Mouse (Mus musculus) heart, embryonic 16.5 days (tissue): ENCODE results near the gene Tap2. TPM values are rescaled to one million over a fixed set of nuclear protein-coding genes. Genes with fewer than 3 reads are reported as not detected.
"Not testable (repeated sequence)": the region's sequence is repeated elsewhere in the genome, so short reads cannot be mapped to it uniquely, and the experiment has no call there.

ENCODE experiments used
- ATAC-seq: fragments of 200-750 bp; cut with Nextera tagmentation; replicated peaks from 2 replicates; pipeline ENCODE4 v1.8.0; 2017; ENCODE audit warnings: moderate number of reproducible peaks; ENCODE audit not compliant: insufficient read depth, low FRiP score; ENCODE audit errors: extremely low read depth
- H3K27ac ChIP-seq: fragments of 300-500 bp; sonication (generic); 2 replicates; pipeline ENCODE4 v1.5.1; 2014; ENCODE audit warnings: mild to moderate bottlenecking, low read length, control low read depth, moderate library complexity
- H3K27me3 ChIP-seq: fragments of 300-500 bp; sonication (generic); 2 replicates; pipeline ENCODE4 v1.6.1; 2014; ENCODE audit warnings: low read length, mixed read lengths; ENCODE audit not compliant: control insufficient read depth, insufficient read depth
- H3K36me3 ChIP-seq: fragments of 300-500 bp; sonication (generic); 2 replicates; pipeline ENCODE4 v1.6.1; 2014; ENCODE audit not compliant: control insufficient read depth, insufficient read depth
- H3K4me1 ChIP-seq: fragments of 300-500 bp; sonication (generic); 2 replicates; pipeline ENCODE4 v1.6.1; 2014; ENCODE audit warnings: low read length, mixed read lengths; ENCODE audit not compliant: control insufficient read depth, insufficient read depth
- H3K4me2 ChIP-seq: fragments of 300-500 bp; sonication (generic); 2 replicates; pipeline ENCODE4 v1.6.1; 2014; ENCODE audit warnings: low read depth, mild to moderate bottlenecking, control low read depth, low read length
- H3K4me3 ChIP-seq: fragments of 300-500 bp; sonication (generic); 2 replicates; pipeline ENCODE4 v1.5.1; 2014; ENCODE audit warnings: mild to moderate bottlenecking, control low read depth, low read length
- H3K9ac ChIP-seq: fragments of 300-500 bp; sonication (generic); 2 replicates; pipeline ENCODE4 v1.6.1; 2014; ENCODE audit warnings: low read length, control low read depth
- H3K9me3 ChIP-seq: fragments of 300-500 bp; sonication (generic); replicated peaks from 2 replicates; pipeline ENCODE4 v1.6.1; 2016; ENCODE audit warnings: low read length; ENCODE audit not compliant: control insufficient read depth
- WGBS: fragments of 180-500 bp; shearing (Covaris S2); extraction: QIAGEN DNeasy Blood & Tissue Kit; methylation state at CpG from one replicate; pipeline ENCODE4 v1.1.7; 2014; 5-methylcytosine and 5-hydroxymethylcytosine counted together
- polyA plus RNA-seq: library from polyadenylated mRNA; unstranded; fragments of >200 nt; fragmentation: Nextera tagmentation; extraction: Ambion mirVana; gene quantifications from 2 replicates; pipeline ENCODE4 v1.2.1, GENCODE M21; 2015

The Tap2 gene
- polyA plus RNA-seq, 1 experiment from 2014 or later: 21.4 TPM

DNA sequence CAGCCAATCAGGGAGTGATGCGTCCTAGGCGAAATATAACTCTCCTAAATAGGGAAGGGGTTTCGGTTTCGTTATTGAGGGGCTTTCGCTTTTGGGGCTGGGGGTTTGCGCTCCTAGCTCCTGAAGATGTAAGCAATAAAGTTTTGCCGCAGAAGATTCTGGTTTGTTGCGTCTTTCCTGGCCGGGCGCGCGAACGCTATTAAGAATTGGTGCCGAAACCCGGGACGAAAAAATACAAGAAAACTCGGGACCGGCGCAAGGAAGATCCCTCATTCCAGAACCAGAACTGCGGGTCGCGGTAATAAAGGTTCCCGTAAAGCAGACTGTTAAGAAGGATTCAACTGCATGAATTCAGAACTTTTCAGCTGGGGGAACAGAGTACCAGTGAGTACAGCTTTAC is 22.6 kb downstream of the Tap2 start:
- not testable (repeated sequence) for H3K4me1 ChIP-seq, ATAC-seq, H3K4me3 ChIP-seq, H3K27me3 ChIP-seq, H3K9me3 ChIP-seq, H3K9ac ChIP-seq, H3K27ac ChIP-seq, H3K36me3 ChIP-seq, H3K4me2 ChIP-seq
- WGBS: 94% methylated on average over 12 of the region's 23 CpGs

DNA sequence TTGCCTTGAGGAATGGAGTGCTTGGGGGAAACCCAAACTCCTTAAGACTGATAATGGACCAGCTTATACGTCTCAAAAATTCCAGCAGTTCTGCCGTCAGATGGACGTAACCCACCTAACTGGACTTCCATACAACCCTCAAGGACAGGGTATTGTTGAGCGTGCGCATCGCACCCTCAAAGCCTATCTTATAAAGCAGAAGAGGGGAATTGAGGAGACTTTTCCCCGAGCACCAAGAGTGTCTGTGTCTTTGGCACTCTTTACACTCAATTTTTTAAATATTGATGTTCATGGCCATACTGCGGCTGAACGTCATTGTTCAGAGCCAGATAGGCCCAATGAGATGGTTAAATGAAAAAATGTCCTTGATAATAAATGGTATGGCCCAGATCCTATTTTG is 27.6 kb downstream of the Tap2 start:
- H3K4me1 ChIP-seq, H3K9ac ChIP-seq, H3K4me3 ChIP-seq, ATAC-seq, H3K36me3 ChIP-seq, H3K27ac ChIP-seq, H3K27me3 ChIP-seq, H3K4me2 ChIP-seq, H3K9me3 ChIP-seq: not testable (repeated sequence)
- WGBS: 87% methylated on average over 7 of the region's 9 CpGs

DNA sequence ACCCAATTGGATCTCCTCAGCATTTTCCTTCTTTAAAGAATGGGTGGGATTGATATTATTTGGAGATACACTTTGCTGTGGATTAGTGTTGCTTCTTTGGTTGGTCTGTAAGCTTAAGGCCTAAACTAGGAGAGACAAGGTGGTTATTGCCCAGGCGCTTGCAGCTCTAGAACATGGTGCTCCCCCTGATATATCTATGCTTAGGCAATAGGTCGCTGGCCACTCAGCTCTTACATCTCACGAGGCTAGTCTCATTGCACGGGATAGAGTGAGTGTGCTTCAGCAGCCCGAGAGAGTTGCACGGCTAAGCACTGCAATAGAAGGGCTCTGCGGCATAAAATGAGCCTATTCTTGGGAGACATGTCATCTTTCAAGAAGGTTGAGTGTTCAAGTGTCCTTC is 28.7 kb downstream of the Tap2 start:
- H3K4me1 ChIP-seq, H3K4me3 ChIP-seq, H3K9ac ChIP-seq, H3K27ac ChIP-seq, H3K36me3 ChIP-seq, ATAC-seq, H3K9me3 ChIP-seq, H3K27me3 ChIP-seq, H3K4me2 ChIP-seq: not testable (repeated sequence)
- WGBS: 89% methylated on average over 3 of the region's 7 CpGs

DNA sequence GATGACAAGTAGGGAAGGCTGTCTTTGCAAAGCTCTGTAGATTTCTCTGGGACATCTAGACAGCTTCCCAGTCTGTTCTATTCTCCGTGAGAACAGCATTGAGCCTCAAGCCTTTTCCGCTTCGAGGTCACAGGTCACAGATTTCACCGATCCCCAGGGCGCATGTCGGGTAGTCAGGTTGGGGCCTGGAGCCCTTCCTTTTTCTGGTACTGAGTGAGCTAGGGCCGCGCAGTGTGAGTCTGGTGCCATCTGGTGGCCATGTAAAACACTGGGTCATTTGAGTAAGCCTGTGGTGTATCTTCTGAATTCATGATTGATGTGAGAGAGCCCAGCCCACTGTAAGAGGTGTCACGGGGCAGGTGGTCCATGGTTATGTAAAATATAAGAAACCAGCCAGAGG is 31.6 kb downstream of the Tap2 start:
- H3K4me3 ChIP-seq: no peak overlapping the region
- no peaks in the 10 kb centered on the region for H3K36me3 ChIP-seq
- H3K4me2 ChIP-seq: no peak overlapping the region
- no peaks in the 10 kb centered on the region for H3K4me1 ChIP-seq
- H3K27ac ChIP-seq: no peak overlapping the region
- 49% methylated on average over 9 of the region's 9 CpGs for WGBS
- no peak overlapping the region for H3K9ac ChIP-seq
- peak; percentile 88 for ATAC-seq
- no peaks in the 10 kb centered on the region for H3K9me3 ChIP-seq
- H3K27me3 ChIP-seq: no peaks in the 10 kb centered on the region

DNA sequence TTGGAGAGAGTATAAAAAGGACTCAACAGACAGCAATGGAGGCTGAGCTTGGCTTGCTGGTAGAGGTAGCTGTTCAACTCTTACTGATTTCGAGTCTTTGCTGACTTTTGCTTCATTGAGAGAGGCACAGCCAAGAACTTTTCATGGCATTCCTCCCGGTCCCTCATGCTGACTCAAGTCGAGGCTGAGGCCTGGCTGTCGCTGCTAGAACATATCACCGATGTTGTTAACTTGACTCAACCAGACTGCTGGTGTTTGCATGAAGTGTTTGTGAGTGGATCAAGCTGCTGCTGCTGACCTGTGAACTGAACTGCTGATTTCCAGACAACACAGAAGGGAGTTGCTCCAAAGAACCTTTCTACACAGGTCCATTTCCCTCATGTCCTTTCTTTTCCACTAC is 33.4 kb downstream of the Tap2 start:
- H3K4me3 ChIP-seq: no peak overlapping the region
- H3K36me3 ChIP-seq: no peaks in the 10 kb centered on the region
- H3K27ac ChIP-seq: no peak overlapping the region
- H3K9me3 ChIP-seq: no peaks in the 10 kb centered on the region
- no peak overlapping the region for H3K9ac ChIP-seq
- H3K27me3 ChIP-seq: no peaks in the 10 kb centered on the region
- H3K4me2 ChIP-seq: no peak overlapping the region
- 68% methylated on average over 5 of the region's 5 CpGs for WGBS
- no peak for ATAC-seq
- H3K4me1 ChIP-seq: no peaks in the 10 kb centered on the region

DNA sequence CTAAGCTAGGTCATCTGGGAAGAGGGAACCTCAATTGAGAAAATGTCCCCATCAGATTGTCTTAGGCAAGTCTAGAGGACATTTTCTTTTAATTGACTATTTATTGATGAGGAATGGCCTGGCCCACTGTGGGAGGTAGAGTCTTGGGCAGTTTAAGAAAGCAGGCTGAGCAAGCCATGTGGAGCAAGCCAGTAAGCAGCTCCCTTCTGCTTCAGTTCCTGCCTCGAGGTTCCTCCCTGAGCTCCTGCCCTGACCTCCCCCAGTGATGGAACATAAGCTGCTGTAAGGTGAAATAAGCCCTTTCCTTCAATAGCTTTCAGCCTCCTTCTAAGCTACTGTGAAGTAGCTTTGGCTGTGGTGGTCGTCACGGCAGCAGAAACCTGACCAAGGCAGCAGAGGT is 34.4 kb downstream of the Tap2 start:
- H3K4me1 ChIP-seq: no peaks in the 10 kb centered on the region
- H3K4me3 ChIP-seq: no peak overlapping the region
- no peak for ATAC-seq
- 82% methylated on average over 3 of the region's 3 CpGs for WGBS
- H3K27ac ChIP-seq: no peak overlapping the region
- H3K36me3 ChIP-seq: no peaks in the 10 kb centered on the region
- H3K4me2 ChIP-seq: no peak overlapping the region
- H3K9me3 ChIP-seq: no peaks in the 10 kb centered on the region
- H3K9ac ChIP-seq: no peak overlapping the region
- no peaks in the 10 kb centered on the region for H3K27me3 ChIP-seq

DNA sequence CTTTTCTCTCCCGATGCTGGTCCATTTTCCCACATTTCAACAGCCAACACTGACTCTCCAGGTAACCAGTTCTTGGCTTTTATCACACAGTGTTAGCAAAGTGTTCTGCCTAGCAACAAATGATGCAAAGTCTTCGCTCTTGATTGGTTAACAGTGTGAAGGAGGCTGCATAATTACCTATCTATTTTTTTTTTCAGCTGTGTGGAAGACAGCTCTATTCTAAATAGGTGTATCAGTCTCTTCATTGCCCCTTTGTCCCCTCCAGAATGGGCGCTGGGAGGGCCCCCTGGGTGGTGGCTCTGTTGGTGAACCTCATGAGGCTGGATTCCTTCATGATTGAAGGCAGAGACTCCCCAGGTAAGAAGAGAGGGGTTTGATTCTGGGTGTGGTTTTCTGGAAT is 35.4 kb downstream of the Tap2 start, which contains the start of gene H2-Ob:
H2-Ob (plus strand) TSS at position 198 of the 400 bp plus-strand sequence.
- H3K4me2 ChIP-seq: 0 out of 2 replicates have a peak within 1 kb of the TSS, but pooled peaks have one; percentile 6

DNA sequence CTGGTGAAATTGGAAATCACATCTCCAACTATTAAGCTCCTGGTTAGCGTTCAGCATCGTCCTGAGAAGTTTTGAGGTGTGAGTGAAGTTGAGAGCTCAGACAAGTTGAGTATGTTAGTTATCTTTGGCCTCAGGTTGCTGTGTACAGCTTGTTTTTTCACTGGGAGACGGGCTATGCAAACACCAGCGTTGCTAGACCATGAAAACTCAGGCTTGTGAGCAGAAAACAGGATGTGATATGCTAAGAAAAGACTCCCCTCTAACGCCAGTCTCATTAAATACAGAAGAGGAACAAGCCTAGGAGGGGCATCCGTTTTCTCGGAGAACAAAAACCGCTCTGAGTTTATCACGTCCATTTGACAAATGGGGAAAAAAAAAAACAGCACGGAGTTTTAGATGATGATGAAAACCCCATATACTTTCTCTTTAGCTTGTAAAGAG is 36.3 kb downstream of the Tap2 start:
- H3K9me3 ChIP-seq: no peaks in the 10 kb centered on the region
- H3K4me2 ChIP-seq: peak overlapping the region; percentile 33; the same call in 1 of the 2 replicates
- no peaks in the 10 kb centered on the region for H3K36me3 ChIP-seq
- no peak for ATAC-seq
- peak overlapping the region; percentile 58 for H3K27ac ChIP-seq
- no peaks in the 10 kb centered on the region for H3K4me1 ChIP-seq
- H3K9ac ChIP-seq: no peak overlapping the region
- WGBS: 47% methylated on average over 10 of the region's 10 CpGs
- no peak overlapping the region for H3K4me3 ChIP-seq
- no peaks in the 10 kb centered on the region for H3K27me3 ChIP-seq

More for the DNA sequence above, 35.4 kb downstream of the Tap2 start, which contains the start of gene H2-Ob:
- peak within 1 kb of the TSS; percentile 58 for H3K27ac ChIP-seq
- no peak within 1 kb of the TSS for H3K4me3 ChIP-seq
- no peaks in the 10 kb centered on the region for H3K27me3 ChIP-seq
- no peaks in the 10 kb centered on the region for H3K4me1 ChIP-seq
- no peaks in the 10 kb centered on the region for H3K9me3 ChIP-seq
- no peak for ATAC-seq
- WGBS: 54% methylated on average over 3 of the region's 3 CpGs
- no peak within 1 kb of the TSS for H3K9ac ChIP-seq
- H3K36me3 ChIP-seq: no peaks in the 10 kb centered on the region

DNA sequence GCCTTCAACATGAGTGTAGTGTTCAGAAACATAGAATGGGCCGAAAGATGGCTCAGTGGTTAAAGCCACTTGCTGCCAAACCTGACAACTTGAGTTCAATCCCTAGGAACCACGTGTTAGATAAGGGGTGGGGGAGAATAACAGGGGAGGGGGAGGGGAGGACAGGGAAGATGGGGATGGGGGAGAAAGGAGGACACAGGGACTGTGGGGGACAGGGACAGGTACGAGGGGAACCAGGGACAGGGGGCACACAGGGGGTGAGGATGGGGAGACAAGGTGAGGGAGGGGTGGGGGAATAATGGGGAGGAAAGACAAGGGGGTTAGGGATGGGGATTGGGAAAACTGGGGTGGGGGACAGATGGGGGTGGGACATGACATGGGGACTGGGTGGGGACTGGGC is 37.0 kb downstream of the Tap2 start:
- no peak overlapping the region for H3K4me2 ChIP-seq
- H3K4me3 ChIP-seq: no peak overlapping the region
- H3K36me3 ChIP-seq: no peaks in the 10 kb centered on the region
- no peak overlapping the region for H3K27ac ChIP-seq
- WGBS: 48% methylated on average over 3 of the region's 3 CpGs
- no peaks in the 10 kb centered on the region for H3K4me1 ChIP-seq
- H3K9me3 ChIP-seq: no peaks in the 10 kb centered on the region
- no peak overlapping the region for H3K9ac ChIP-seq
- no peak for ATAC-seq
- H3K27me3 ChIP-seq: no peaks in the 10 kb centered on the region

DNA sequence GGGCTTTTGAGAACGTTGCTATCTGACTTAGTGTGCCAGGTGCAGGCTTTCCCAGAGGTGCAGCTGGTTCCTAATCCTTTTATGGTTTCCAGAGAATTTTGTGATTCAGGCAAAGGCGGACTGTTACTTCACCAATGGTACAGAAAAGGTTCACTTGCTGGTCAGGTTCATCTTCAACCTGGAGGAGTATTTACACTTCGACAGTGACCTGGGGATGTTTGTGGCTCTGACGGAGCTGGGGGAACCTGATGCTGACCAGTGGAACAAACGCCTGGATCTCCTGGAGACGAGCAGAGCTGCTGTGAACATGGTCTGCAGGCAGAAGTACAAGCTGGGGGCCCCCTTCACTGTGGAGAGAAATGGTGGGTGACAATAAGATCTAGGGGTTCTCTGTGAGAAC is 37.6 kb downstream of the Tap2 start:
- H3K4me3 ChIP-seq: no peak overlapping the region
- WGBS: 76% methylated on average over 6 of the region's 6 CpGs
- H3K4me2 ChIP-seq: no peak overlapping the region
- no peak overlapping the region for H3K9ac ChIP-seq
- H3K36me3 ChIP-seq: no peaks in the 10 kb centered on the region
- no peaks in the 10 kb centered on the region for H3K9me3 ChIP-seq
- no peaks in the 10 kb centered on the region for H3K27me3 ChIP-seq
- H3K4me1 ChIP-seq: no peaks in the 10 kb centered on the region
- H3K27ac ChIP-seq: no peak overlapping the region
- ATAC-seq: no peak
